Mouse (Mus musculus): ENCODE data around the gene Eaf1.
"Not testable (repeated sequence)": the region's sequence is repeated elsewhere in the genome, so short reads cannot be mapped to it uniquely, and the experiment has no call there.

The Eaf1 gene

DNA sequence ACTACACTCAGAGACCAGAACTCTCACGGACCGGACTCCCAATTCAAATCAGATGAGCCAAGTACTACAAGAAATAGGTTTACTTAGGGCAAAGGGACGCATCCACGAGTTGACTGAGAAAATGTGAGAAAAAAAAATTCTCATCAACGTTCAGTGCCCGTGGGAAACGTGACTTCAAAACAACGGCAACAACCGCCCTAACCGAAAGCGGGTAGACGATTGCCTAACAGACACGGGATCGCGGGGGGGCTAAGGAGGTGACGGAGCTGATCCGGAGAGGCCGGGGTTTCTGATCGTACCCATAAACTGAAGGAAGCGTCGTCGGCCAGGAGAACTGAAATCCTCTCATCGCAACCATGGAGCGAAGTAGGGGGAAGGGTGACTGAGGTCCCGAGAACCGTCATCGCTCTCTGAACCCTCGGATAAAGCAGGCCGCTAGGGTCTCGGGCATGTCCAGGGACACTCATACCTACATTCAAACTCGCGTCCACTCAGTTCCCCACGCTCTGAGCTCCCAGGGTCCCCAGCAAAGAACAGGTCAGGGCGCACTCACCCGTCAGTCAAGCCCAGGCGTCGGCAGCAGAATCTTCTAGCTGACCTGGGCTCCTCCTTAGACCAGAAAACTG lies at the start of gene Eaf1:
TSS of gene Eaf1 (plus strand) at position 51 of the 626 bp plus-strand sequence.
- ATAC-seq (ENCODE audit: low TSS enrichment): peak; percentile 48

DNA sequence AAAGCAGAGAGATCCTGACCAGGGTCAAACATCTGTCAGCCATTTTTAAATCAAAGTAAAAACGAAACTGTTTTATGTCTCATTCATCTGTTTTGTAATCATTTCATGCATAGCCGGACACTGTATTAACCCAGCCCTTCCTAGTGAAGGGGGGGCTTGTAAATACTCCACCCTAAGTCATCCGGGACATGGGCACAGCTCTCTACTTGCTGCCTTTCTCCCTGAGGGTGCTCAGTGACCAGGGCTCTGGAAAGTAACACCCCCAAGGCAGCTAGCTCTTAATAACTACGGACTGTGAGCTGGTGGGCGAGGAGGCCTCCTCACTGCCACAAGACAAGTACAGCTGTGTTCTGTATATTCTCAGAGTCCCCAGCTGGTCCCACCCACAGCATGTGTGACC lies 45.2 kb upstream of the Eaf1 start:
- ATAC-seq (ENCODE audit: low TSS enrichment): no peak

DNA sequence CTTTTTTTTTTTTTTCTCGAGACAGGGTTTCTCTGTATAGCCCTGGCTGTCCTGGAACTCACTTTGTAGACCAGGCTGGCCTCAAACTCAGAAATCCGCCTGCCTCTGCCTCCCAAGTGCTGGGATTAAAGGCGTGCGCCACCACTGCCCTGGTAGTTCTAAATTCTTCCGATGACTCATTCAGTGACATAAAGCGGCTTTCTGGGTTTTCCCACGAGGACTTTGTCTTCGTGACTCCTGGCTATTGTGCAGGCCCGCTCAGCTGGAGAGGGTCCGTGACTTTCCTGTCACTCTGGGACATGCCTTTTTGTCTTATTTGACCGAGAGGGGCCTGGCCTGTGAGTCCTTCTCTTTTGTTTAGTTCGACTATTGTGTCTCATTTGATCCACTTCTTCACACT lies 40.3 kb upstream of the Eaf1 start:
- not testable (repeated sequence) for ATAC-seq (ENCODE audit: low TSS enrichment)

DNA sequence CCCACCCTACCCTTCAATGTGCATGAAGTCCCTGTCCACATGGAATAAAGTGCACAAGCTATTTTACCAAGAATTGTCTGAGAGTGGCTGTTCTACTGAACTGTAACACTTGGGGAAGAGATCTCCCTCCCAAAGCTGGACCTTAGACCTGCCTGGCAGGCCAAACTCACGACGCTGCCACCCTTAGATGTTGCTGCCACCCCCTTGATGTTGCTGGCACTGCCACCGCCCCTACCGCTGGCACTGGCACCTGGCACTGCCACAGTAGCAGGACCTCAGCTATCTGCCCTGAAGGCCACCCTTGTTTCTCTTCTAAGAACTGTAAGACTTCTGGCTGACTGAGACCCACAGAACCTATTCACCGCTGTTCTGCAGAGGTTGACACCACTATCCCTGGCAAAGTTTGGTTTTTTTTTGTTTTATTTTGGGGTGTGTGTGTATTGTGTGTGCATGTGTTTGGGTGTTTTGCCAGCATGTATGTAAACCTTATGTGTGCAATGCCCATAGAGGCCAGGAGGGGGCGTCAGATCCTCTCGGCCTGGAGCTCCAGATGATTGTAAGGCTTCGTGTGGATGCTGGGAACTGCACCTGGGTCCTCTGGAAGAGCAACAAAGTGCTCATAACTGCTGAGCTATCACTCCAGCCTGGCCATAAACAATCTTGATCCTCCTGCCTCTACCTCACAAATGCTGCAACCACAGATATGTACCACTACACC lies 39.2 kb upstream of the Eaf1 start:
- ATAC-seq (ENCODE audit: low TSS enrichment): no peak

DNA sequence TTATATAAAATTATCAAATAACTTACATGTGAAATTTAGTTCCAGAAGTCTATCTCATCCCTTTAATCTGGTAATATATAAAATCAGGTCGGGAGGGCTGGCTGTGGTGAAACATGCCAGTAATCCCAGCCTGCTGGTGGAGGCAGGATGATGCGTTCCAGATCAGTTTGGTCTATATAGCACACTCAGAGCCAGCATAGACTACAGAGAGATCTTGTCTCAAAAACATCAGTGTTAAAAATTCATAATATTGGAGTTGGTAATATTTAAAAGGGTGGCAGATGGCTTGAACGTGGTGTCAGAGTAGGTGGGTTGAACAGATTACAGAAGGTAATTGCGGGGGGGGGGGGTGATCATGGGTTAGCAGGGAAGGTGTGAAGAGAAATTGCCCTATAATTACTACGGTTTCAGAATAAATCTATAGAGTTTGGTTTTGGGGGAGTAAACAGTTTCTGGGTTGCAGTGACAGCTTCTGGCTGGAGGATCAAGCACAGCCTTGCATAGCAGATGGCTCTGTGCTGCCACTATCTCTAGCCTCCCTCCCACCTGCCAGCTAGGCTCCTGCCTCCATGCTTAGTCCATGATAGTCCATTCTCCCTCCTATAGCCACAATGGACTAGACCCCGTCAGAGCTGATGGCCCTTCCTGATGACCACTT lies 38.0 kb upstream of the Eaf1 start:
- peak; percentile 41; the same call in 1 of the 2 replicates for ATAC-seq (ENCODE audit: low TSS enrichment)

DNA sequence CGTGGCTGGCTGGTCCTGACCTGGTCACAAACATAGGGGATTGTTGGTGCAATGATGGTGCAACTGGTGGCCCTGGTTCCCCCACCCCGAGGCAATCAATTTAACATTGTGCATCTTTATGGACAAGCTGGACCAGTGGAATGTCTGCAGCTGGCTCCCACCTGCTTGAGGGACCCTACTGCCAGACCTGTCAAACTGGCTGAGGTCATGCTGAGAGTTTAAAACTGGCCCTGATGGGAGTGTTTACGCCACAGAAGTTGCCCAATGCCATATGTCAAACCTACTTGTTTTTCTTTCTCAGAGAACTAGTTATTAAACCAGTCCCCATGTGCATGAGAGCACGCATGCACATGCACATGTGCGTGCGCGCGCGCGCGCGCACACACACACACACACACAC lies 36.2 kb upstream of the Eaf1 start:
- no peak for ATAC-seq (ENCODE audit: low TSS enrichment)

DNA sequence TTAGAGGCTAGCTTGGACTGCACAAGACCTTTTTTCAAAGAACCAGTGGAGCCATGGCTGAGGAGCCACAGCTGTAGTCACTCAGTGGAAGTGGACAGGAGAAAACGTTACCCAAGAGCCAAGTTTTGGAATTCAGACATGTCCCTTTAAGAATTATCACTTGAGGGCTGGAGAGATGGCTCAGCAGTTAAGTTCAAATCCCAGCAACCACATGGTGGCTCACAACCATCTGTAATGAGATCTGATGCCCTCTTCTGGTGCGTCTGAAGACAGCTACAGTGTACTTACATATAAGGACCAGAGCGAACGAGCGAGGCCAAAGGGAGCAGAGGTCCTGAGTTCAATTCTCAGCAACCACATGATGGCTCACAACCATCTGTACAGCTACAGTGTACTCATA lies 32.0 kb upstream of the Eaf1 start:
- ATAC-seq (ENCODE audit: low TSS enrichment): not testable (repeated sequence)

DNA sequence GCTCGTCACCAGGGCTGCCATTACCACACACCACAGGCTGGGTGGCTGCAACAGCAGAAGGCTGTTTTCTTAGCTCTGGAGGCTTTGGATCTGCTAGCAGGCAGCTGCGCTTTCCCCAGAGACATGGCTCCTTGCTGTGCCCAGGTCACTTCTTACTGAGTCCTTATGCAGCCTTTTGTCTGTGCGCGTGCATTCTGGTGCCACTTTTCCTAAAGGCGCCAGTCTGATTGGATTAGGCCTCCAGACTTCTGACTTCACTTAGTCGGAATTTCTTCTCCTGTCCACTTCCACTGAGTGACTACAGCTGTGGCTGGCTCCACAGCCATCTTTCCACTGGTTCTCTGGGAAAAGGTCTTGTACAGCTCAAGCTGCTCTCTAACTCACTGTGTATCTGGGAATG lies 31.3 kb upstream of the Eaf1 start:
- ATAC-seq (ENCODE audit: low TSS enrichment): no peak

DNA sequence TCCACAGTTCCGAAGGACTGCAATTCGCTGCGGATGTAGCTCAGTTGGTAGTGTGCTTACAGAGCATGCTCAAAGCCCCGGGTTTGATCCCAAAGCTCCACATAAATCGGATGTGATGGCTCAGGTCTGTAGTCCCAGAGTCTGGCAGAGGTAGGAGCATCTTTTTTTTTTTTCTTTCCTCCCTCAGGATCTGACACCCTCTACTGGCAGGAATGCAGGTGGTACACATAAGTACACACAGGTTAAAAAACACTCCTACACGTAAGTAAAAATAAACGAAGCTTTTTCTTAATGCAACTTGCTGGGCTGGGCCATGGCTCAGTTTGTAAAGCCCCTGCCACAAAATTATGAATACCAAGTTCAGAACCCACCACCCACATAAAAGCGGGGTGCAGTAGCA lies 30.0 kb upstream of the Eaf1 start:
- ATAC-seq (ENCODE audit: low TSS enrichment): no peak

DNA sequence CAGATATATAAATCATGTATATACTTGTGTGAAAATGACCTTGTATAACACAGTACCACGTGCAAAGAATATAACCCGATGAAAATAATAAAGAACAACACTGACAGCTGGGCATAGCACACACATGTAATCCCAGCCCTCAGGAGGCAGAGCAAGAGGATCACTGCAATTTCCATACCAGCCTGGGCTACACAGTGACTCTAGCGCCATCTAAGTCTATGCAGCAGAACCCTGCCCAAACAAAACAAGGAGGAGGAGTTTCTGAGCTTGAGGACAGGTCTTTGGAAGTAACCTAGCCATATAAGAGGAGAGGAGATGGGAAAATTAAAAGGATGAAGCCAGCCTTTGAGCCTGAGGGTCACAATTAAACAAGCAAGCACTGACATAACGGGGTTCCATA lies 24.5 kb upstream of the Eaf1 start:
- 0 out of 2 replicates have a peak, but pooled peaks have one; percentile 44 for ATAC-seq (ENCODE audit: low TSS enrichment)

DNA sequence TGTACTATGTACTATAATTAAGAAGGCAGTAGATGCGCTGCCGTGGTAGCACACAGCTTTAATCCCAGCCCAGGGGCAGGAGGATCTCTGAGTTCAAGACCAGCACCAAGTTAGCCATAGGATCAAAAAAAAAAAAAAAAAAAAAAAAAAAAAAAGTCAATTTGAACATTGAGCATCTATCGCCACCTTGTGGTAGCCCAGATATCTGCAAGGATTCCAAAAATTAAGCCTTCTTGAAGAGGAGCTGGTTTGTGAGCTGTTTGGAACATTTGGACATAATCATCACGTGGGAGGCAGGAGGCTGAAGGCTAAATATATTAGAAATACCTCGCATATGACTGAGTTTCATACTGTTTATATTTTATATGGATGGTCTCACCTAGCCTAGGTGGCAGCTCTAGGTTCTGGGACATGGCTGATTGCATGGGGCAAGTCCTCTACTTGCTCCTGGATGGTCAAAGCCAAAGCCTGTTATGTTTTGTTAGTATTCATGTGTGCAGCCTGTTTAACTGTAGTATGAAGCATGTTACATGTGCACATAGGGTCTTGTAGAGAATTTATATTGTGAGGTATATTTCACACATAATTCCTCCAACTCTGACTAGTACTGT lies 21.6 kb upstream of the Eaf1 start:
- no peak; the same call in 1 of the 2 replicates for ATAC-seq (ENCODE audit: low TSS enrichment)

DNA sequence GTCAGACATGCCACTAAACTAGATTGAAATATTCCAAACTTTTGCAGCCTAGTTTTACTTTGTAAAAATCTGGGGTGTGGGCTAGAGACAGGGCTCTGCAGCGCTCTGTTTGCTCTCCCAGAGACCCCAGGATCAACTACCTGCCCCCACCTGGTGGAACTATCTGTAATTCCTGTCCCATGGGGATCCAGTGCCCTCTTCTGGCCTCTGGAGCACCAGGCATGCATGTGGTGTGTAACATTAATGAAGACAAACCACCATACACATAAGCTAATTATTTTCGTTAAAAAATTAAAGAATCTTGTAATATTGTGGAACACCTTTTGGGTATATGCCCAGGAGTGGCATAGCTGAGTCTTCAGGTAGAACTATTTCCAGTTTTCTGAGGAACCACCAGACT lies 20.9 kb upstream of the Eaf1 start:
- ATAC-seq (ENCODE audit: low TSS enrichment): no peak

DNA sequence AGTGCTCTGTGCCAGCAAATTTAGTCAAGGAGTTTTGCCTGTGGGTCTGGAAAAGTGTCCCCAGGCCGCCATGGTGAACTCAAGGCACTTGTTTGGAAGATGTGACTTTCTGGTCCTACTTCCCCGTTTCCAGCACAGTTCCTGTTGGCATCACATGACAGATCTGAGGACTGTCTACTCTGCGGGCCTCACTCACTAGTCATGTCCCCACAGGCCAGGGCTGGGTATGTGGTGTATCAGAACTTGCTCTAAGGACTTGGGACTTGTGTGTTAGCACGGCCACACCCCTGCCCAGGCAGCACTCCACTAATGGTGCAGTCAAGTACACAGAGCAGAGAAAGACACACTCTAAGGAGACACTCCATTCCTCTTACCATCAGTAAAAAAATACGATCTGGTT lies 11.8 kb upstream of the Eaf1 start:
- ATAC-seq (ENCODE audit: low TSS enrichment): no peak

DNA sequence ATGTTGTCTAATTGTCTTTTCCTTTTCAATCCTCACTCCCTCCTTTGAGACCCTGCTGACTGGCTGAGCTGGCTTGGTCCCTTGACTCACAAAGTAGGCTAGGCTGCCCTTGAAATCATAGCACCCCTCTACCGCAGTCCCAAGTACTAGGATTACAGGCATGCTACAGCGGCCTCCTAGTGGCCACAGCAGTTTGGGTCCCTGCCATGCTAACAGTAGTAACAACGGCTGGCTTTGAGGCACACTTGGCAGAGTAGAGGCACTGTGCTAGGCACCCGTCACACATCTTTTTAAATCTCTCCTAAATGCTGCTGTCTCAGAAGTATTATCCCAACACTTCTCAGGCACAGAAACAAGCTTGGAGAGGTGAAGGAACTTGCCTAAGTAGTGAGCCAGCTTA lies 7.7 kb upstream of the Eaf1 start:
- ATAC-seq (ENCODE audit: low TSS enrichment): no peak

DNA sequence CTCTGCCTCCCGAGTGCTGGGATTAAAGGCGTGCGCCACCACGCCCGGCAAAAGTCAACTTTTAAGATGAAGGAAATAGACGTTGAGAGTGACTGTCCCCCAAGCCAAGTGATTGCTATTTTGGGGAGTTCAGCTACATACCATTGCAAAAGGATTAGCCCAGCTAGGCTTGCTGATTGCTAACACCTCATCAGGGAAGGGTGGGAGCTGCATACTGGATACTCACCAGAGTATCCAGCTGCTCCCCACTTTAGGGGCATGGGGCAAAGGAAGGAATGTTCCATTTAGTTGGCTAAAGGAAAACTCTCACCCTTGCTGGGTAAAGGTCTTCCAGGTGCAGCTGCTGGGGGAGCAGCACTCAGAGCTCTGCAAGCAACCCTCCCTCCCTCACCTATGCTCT lies 6.1 kb upstream of the Eaf1 start:
- no peak for ATAC-seq (ENCODE audit: low TSS enrichment)

DNA sequence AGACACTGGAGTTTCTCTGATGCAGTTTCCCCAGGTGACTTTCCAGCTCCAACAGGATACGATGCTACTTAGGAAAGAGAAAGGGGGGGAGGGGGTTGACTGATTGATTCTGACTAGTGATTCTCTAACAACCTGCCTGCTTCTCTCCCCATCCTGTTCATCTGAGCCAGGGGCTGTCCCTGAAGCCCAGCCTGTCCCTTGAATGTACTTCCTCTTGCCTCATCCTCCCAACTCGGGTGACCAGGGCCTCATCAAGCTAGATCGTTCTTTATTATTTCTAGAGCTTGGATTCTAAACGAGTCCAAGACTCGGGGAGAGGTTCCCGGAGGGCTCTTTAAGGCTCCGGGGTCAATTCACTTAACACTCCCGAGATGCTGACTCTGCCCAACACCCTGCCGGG lies 298 bp upstream of the Eaf1 start:
- no peak for ATAC-seq (ENCODE audit: low TSS enrichment)

DNA sequence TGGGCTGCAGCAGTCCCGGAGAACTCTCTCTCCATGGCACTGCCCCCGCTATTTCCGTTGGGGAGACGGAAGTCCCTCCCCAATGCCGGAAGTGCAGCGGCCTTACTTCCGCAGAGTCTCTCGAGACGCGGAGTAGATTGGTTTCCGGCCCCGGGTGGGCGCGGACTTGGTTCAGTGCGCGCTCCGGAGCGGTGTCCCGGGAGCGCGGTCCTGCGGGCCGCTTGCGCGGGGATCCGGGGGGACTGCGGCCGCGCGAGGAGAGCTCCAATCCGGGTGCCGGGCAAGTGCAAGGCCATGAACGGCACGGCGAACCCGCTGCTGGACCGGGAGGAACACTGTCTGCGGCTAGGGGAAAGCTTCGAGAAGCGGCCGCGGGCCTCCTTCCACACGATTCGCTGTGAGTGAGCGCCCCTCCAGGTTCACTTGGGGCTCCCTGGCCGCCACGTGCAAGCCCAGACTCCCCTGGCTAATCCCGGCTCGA lies 816 bp downstream of the Eaf1 start, which contains the start of gene Mettl6:
TSS of gene Mettl6 (minus strand) at position 66 of the 481 bp plus-strand sequence.
- peak; percentile 99 for ATAC-seq (ENCODE audit: low TSS enrichment)

DNA sequence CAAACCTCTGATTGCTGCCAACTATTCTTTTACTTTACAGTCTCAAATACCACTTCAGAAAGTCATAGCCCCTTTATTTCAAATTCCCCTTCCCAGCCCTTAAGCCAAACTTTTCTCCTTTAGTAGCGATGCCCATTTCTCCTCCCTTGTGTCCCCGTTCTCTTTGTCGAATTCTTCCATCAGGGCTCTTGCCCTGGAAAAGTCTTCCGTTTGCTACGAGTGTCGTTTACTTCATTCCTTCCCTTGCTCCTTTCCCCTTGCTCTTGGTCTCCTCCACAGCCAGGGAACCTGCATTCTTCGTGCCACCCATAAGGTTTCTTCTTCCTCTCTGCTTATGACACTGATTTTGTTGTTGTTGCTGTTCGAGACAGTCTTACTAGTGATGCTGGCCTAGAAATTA lies 1.3 kb downstream of the Eaf1 start:
- ATAC-seq (ENCODE audit: low TSS enrichment): no peak

DNA sequence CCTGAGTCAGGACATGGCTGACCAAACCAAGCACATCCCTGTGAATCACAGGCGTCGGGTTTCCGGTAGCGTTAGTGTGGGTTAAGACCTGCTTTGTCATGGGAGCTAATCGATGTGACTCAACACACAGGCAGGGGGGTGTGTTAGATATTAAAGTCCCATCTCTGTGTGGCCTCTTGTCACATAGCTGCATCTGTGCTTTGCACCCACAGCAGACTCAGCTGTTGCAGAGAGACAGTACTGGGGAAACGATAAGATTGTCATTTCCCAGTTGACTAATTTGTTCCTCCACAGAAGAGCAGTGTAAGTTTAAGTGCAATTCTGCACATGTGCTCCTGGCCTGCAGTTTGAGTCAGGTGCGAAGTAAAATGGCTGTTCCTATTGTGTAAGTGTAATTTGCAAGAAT lies 2.0 kb downstream of the Eaf1 start:
- no peak for ATAC-seq (ENCODE audit: low TSS enrichment)

DNA sequence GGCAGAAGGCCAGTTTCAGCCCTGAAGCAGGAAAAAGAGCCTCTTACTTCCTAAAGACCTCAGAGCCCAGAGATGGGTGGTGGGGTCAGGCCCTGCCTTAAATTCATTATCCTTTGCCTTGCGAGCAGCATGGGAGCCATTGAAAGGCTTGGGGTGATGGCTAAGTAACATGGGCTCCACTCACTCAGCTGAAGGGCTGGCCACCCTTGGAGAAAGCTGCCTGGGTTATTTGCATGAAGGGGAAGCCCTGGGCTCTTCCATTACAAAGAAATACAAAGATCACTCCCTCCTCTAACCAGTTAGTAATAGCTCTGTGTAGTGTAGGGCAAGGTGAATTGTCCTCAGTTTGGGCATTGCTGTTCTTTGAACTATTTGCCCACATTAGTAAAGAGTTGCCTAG lies 5.3 kb downstream of the Eaf1 start:
- no peak for ATAC-seq (ENCODE audit: low TSS enrichment)

DNA sequence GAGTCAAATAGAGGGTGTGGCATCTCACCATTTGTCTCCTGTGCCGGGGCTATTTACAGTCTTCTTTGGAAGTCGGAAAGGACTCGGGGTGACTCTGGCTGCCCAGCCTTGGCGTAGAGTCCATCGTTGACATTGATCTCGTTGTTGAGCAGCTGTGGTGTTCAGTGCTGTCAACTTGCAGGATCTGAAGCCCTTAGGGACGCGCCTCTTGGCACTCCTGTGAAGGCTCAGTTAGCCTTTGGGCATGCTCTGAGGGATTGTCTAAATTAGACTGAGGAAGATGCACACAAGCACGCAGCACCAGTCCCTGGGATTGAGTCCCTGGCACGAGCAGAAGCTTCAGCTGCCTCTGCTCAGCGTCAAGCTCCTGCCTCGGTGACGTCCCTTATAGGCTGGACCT lies 9.2 kb downstream of the Eaf1 start:
- ATAC-seq (ENCODE audit: low TSS enrichment): no peak

DNA sequence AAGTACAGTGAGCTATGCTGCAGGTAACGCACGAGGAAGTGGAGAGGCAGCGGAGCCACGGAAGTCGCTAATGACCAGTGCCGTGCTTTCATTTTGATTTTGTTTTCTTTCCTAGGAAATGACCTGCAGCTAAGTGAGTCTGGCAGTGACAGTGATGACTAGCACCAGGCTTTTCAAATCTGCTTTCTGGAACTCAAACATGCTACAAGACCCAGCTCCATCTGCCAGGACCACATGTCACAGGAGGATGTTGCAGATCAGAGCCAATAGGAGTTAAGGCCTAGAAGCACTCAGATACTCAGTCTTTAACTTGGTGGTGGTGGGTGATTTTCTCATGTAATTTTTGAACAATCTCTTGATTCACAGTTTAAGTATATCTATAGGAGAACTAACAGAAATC lies 12.3 kb downstream of the Eaf1 start:
- no peak for ATAC-seq (ENCODE audit: low TSS enrichment)

DNA sequence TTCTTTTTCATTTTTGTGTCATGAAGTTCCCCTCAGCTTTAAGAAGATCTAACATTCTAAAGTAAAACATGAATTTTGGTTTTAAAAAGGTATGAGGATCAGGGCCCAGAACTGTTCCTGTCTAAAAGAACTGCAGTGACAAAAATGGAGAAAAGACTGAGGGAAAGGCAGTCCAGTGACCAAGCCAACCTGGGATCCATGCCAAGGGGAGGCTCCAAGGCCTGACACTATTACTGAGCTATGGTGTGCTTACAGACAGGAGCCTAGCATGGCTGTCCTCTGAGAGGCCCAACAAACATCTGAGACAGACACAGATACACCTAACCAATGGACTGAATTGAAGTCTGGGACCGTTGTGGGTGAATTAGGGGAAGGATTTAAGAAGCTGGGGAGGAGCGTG lies 15.7 kb downstream of the Eaf1 start:
- ATAC-seq (ENCODE audit: low TSS enrichment): no peak

All from frontal cortex, adult (tissue).